Mouse (Mus musculus): ENCODE measurements around the gene Men1. TPM values are rescaled to one million over a fixed set of nuclear protein-coding genes. Genes with fewer than 3 reads are reported as not detected.
"Not testable (repeated sequence)": the region's sequence is repeated elsewhere in the genome, so short reads cannot be mapped to it uniquely, and the experiment has no call there.

Men1 gene
- polyA plus RNA-seq, 1 experiment: 143 TPM

GRCm38 (mm10) chr19:6310181-6310580, 24.6 kb upstream of the Men1 start:
- Histone ChIP-seq H3K27me3 (ENCODE audit: control insufficient read depth, insufficient read depth, low read length) (no peaks in the 10 kb centered on the region), H3K4me3 (ENCODE audit: control insufficient read depth, insufficient read depth, low read length) (no peak overlapping the region), H3K4me1 (replicated peaks; ENCODE audit: control insufficient read depth, insufficient read depth, low read length) (peaks cover 6% of the 10 kb centered on the region; the same call in 1 of the 2 replicates), H3K27ac (ENCODE audit: control insufficient read depth, insufficient read depth, low read length) (no peak overlapping the region), H3K36me3 (ENCODE audit: control insufficient read depth, insufficient read depth, low read length) (no peaks in the 10 kb centered on the region)
- no peak for DNase-seq
- WGBS: 94% methylated on average over 5 of the region's 5 CpGs
- TF ChIP-seq POLR2A (IDR thresholded peaks at IDR 0.05; ENCODE audit: control insufficient read depth, extremely low read depth, insufficient read depth, low read length, poor library complexity) (no peak), CTCF (IDR thresholded peaks at IDR 0.05; ENCODE audit: borderline replicate concordance, control insufficient read depth, extremely low read depth, insufficient read depth, low read length, poor library complexity) (no peak)

DNA sequence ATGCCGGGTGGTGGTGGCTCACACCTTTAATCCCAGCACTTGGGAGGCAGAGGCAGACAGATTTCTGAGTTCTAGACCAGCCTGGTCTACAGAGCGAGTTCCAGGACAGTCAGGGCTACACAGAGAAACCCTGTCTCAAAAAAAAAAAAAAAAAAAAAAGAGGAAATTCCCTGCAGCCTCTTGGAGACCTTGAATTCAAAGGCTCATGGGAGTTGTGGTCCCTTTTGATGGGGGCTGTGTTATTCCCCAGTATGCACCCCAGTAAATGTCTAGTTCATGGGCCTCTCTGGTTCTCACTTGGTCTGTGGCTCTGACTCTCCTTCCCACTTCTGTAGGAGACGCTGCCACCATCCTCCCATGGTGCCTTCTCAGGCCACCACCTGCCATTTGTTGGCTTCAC, 23.0 kb upstream of the Men1 start:
- not testable (repeated sequence) for DNase-seq; H3K4me3 ChIP-seq (ENCODE audit: control insufficient read depth, insufficient read depth, low read length); H3K4me1 ChIP-seq (replicated peaks; ENCODE audit: control insufficient read depth, insufficient read depth, low read length); H3K27me3 ChIP-seq (ENCODE audit: control insufficient read depth, insufficient read depth, low read length); H3K27ac ChIP-seq (ENCODE audit: control insufficient read depth, insufficient read depth, low read length); H3K36me3 ChIP-seq (ENCODE audit: control insufficient read depth, insufficient read depth, low read length)
- 95% methylated on average over 3 of the region's 3 CpGs for WGBS

GRCm38 (mm10) chr19:6313796-6314195, 21.0 kb upstream of the Men1 start:
- Histone ChIP-seq H3K36me3 (ENCODE audit: control insufficient read depth, insufficient read depth, low read length) (no peaks in the 10 kb centered on the region), H3K27ac (ENCODE audit: control insufficient read depth, insufficient read depth, low read length) (no peak overlapping the region), H3K4me1 (replicated peaks; ENCODE audit: control insufficient read depth, insufficient read depth, low read length) (no peaks in the 10 kb centered on the region), H3K4me3 (ENCODE audit: control insufficient read depth, insufficient read depth, low read length) (no peak overlapping the region), H3K27me3 (ENCODE audit: control insufficient read depth, insufficient read depth, low read length) (no peaks in the 10 kb centered on the region)
- TF ChIP-seq POLR2A (IDR thresholded peaks at IDR 0.05; ENCODE audit: control insufficient read depth, extremely low read depth, insufficient read depth, low read length, poor library complexity) (no peak), CTCF (IDR thresholded peaks at IDR 0.05; ENCODE audit: borderline replicate concordance, control insufficient read depth, extremely low read depth, insufficient read depth, low read length, poor library complexity) (no peak)
- 97% methylated on average over 8 of the region's 8 CpGs for WGBS
- no peak for DNase-seq

DNA sequence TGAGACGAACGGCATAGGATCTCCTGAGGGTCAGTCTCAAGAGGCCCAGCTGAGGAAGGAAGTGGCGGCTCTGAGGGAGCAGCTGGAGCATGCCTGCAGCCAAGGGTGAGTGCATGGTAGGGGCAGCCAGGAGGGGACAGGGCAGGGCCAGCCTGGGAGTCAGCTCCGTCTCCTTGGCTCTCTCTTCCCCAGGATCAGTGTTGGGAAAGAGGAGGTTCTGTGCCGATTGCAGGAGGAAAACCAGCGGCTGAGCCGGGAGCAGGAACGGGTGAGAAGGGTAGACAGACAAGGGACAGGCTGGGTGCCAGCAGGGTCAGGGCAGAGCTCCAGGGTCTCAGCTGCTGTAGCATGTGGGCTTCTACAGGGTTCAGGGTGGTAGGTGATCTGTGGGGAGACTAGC, 20.3 kb upstream of the Men1 start:
- Histone ChIP-seq H3K4me1 (replicated peaks; ENCODE audit: control insufficient read depth, insufficient read depth, low read length) (no peaks in the 10 kb centered on the region), H3K36me3 (ENCODE audit: control insufficient read depth, insufficient read depth, low read length) (no peaks in the 10 kb centered on the region), H3K4me3 (ENCODE audit: control insufficient read depth, insufficient read depth, low read length) (no peak overlapping the region), H3K27ac (ENCODE audit: control insufficient read depth, insufficient read depth, low read length) (no peak overlapping the region), H3K27me3 (ENCODE audit: control insufficient read depth, insufficient read depth, low read length) (no peaks in the 10 kb centered on the region)
- WGBS: 90% methylated on average over 8 of the region's 8 CpGs
- no peak for DNase-seq
- no peak for TF ChIP-seq CTCF (IDR thresholded peaks at IDR 0.05; ENCODE audit: borderline replicate concordance, control insufficient read depth, extremely low read depth, insufficient read depth, low read length, poor library complexity)
- TF ChIP-seq POLR2A (IDR thresholded peaks at IDR 0.05; ENCODE audit: control insufficient read depth, extremely low read depth, insufficient read depth, low read length, poor library complexity): no peak

DNA sequence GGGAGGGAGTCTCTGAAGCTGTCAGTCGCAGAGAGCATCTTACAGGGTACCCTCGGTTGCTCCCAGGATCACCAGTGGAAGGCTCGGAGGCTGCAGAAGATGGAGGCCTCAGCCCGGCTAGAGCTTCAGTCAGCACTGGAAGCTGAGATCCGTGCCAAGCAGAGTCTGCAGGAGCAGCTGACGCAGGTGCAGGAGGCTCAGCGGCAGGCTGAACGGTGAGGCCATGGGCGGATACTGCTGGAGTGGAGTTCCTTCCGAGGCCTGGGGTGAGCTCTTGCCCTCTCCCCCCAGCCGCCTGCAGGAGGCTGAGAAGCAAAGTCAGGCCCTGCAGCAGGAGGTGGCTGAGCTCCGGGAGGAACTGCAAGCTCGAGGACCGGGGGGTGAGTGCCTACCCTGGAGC, 19.2 kb upstream of the Men1 start:
- Histone ChIP-seq H3K27ac (ENCODE audit: control insufficient read depth, insufficient read depth, low read length) (no peak overlapping the region), H3K4me3 (ENCODE audit: control insufficient read depth, insufficient read depth, low read length) (no peak overlapping the region), H3K36me3 (ENCODE audit: control insufficient read depth, insufficient read depth, low read length) (no peaks in the 10 kb centered on the region), H3K27me3 (ENCODE audit: control insufficient read depth, insufficient read depth, low read length) (no peaks in the 10 kb centered on the region), H3K4me1 (replicated peaks; ENCODE audit: control insufficient read depth, insufficient read depth, low read length) (no peaks in the 10 kb centered on the region)
- 95% methylated on average over 14 of the region's 14 CpGs for WGBS
- TF ChIP-seq CTCF (IDR thresholded peaks at IDR 0.05; ENCODE audit: borderline replicate concordance, control insufficient read depth, extremely low read depth, insufficient read depth, low read length, poor library complexity) (no peak), POLR2A (IDR thresholded peaks at IDR 0.05; ENCODE audit: control insufficient read depth, extremely low read depth, insufficient read depth, low read length, poor library complexity) (no peak)
- DNase-seq: no peak

DNA sequence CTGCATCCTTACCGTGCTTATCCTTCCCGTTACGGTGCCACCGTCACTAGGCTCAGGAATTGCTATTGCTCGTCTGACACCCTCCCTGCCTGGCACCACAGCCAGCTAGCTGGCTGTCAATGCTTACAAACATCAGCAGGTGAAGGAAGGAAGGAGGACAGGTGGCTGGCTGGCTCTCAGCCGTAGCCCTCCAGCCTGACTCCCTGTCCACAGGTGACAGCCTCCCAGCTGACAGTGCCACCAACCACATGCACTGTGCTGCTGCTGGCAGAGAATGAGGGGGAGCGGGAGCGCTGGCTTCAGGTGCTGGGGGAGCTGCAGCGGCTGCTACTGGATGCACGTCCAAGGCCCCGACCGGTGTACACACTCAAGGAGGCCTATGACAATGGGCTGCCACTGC, 16.6 kb upstream of the Men1 start:
- Histone ChIP-seq H3K27ac (ENCODE audit: control insufficient read depth, insufficient read depth, low read length) (no peak overlapping the region), H3K4me3 (ENCODE audit: control insufficient read depth, insufficient read depth, low read length) (no peak overlapping the region), H3K4me1 (replicated peaks; ENCODE audit: control insufficient read depth, insufficient read depth, low read length) (no peaks in the 10 kb centered on the region), H3K27me3 (ENCODE audit: control insufficient read depth, insufficient read depth, low read length) (no peaks in the 10 kb centered on the region), H3K36me3 (ENCODE audit: control insufficient read depth, insufficient read depth, low read length) (no peaks in the 10 kb centered on the region)
- DNase-seq: no peak
- no peak for TF ChIP-seq CTCF (IDR thresholded peaks at IDR 0.05; ENCODE audit: borderline replicate concordance, control insufficient read depth, extremely low read depth, insufficient read depth, low read length, poor library complexity)
- TF ChIP-seq POLR2A (IDR thresholded peaks at IDR 0.05; ENCODE audit: control insufficient read depth, extremely low read depth, insufficient read depth, low read length, poor library complexity): no peak
- WGBS: 97% methylated on average over 12 of the region's 12 CpGs

DNA sequence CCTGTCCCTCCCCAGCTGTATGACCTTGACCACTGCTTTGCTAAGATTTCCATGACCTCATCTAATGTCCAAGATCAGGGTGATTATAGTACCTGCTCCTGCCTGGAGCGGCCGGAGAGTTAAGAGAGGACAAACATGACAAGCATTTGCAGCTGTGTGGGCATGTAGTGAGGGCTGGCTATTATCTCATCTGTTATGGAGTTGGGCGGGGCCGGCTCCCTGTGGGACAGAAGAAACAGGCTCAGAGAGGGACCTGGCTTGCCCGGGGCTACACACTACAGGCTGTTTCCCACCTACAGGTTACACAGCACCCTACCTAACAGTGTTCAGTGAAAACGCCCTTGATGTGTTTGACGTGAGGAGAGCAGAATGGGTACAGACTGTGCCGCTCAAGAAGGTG, 13.4 kb upstream of the Men1 start:
- H3K36me3 ChIP-seq (ENCODE audit: control insufficient read depth, insufficient read depth, low read length): no peaks in the 10 kb centered on the region
- 97% methylated on average over 8 of the region's 8 CpGs for WGBS
- H3K27ac ChIP-seq (ENCODE audit: control insufficient read depth, insufficient read depth, low read length): no peak overlapping the region

More for the DNA sequence above, 13.4 kb upstream of the Men1 start:
- TF ChIP-seq CTCF (IDR thresholded peaks at IDR 0.05; ENCODE audit: borderline replicate concordance, control insufficient read depth, extremely low read depth, insufficient read depth, low read length, poor library complexity) (no peak), POLR2A (IDR thresholded peaks at IDR 0.05; ENCODE audit: control insufficient read depth, extremely low read depth, insufficient read depth, low read length, poor library complexity) (no peak)
- Histone ChIP-seq H3K4me3 (ENCODE audit: control insufficient read depth, insufficient read depth, low read length) (no peak overlapping the region), H3K27me3 (ENCODE audit: control insufficient read depth, insufficient read depth, low read length) (no peaks in the 10 kb centered on the region), H3K4me1 (replicated peaks; ENCODE audit: control insufficient read depth, insufficient read depth, low read length) (no peaks in the 10 kb centered on the region)
- DNase-seq: no peak

Data from thymus, adult 2 months (tissue).